Mouse (Mus musculus) gastrocnemius, postnatal 25 days (tissue): ENCODE measurements around the gene Ankrd31. TPM values are rescaled to one million over a fixed set of nuclear protein-coding genes. Genes with fewer than 3 reads are reported as not detected.
"Not testable (repeated sequence)": the region's sequence is repeated elsewhere in the genome, so short reads cannot be mapped to it uniquely, and the experiment has no call there.

Experiments
- DNase-seq: peaks from one replicate; pipeline ENCODE4 v3.0.0; 2022
- total RNA-seq, 2 experiments: library from RNA; stranded (reverse); gene quantifications; 1 replicate in 1 of 2; 2 replicates in 1 of 2; pipeline ENCODE4 v1.2.3; 2021

The Ankrd31 gene
- total RNA-seq, 2 experiments from 2014 or later: not detected

GRCm38 (mm10) chr13:96941481-96941880 lies 193.4 kb downstream of the Ankrd31 start:
- not testable (repeated sequence) for DNase-seq

DNA sequence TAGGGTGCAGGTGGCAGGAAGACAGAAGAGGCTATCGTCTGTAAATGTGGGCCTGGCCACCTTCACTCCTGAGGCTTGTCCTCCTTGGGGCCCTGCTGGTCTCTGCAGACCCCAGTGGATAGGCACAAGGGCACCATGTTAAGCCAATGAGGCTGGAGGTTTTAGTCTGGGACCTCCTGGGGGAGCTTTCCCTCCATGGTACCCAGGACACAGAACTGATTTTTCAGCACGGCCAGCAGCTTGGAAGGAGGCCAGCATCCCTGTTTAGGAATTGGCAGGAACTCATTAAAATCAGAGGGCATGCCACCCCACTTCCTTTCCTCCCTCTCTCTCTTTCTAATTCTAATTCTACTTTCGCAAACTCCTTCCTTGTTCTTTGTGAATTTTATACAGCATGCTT lies 195.5 kb downstream of the Ankrd31 start:
- DNase-seq: no peak

GRCm38 (mm10) chr13:96945748-96946147 lies 197.7 kb downstream of the Ankrd31 start:
- no peak for DNase-seq

GRCm38 (mm10) chr13:96947722-96948121 lies 199.7 kb downstream of the Ankrd31 start:
- no peak for DNase-seq

DNA sequence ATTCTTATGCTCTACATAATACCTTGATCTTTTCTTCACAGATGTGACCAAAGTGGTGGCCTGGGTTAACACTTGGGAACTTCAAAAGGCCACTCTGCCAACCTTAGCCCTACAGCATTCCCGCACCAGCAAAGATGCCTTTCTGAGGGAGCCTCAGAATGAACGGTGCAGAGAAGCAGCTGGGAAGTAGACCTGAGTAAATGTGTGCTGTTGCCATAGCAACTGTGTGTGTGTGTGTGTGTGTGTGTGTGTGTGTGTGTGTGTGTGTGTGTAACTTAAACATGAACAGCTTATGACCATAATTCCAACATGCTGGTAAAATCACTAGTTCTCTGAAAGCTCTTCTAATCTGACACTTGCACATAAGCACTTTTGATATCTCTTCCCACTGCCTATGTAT lies 203.8 kb downstream of the Ankrd31 start:
- no peak for DNase-seq

GRCm38 (mm10) chr13:96956466-96956865 lies 208.4 kb downstream of the Ankrd31 start:
- DNase-seq: no peak

Other genes with a start within 250 kb of the Ankrd31 start
- gene Polk, start 205.7 kb upstream of the Ankrd31 start, total RNA-seq: 1 to 10 TPM; 3.3 to 3.7 TPM
- 10 to 100 TPM; 31.5 to 39.7 TPM for gene Col4a3bp, start 205.7 kb upstream of the Ankrd31 start, total RNA-seq
- gene Hmgcr, start 77.3 kb upstream of the Ankrd31 start, total RNA-seq: 1 to 10 TPM; 6.8 to 8.5 TPM
- under 1 TPM; 0.08 TPM for gene Gcnt4, start 176.4 kb downstream of the Ankrd31 start, total RNA-seq